Mouse (Mus musculus) cortical plate, adult 2 months (tissue): ENCODE measurements around the gene Iqcd.

ENCODE experiments used
- CTCF ChIP-seq: fragments of 200-500 bp; IDR thresholded peaks from 2 replicates; pipeline ENCODE4 v1.5.1; 2011; ENCODE audit warnings: mild to moderate bottlenecking, control low read depth, low read length; ENCODE audit not compliant: insufficient read depth; ENCODE audit errors: extremely low read depth
- POLR2A ChIP-seq: fragments of 200-500 bp; IDR thresholded peaks from 2 replicates; pipeline ENCODE4 v1.6.1; 2011; ENCODE audit warnings: mild to moderate bottlenecking, low read length, control low read depth; ENCODE audit not compliant: insufficient read depth; ENCODE audit errors: extremely low read depth

DNA sequence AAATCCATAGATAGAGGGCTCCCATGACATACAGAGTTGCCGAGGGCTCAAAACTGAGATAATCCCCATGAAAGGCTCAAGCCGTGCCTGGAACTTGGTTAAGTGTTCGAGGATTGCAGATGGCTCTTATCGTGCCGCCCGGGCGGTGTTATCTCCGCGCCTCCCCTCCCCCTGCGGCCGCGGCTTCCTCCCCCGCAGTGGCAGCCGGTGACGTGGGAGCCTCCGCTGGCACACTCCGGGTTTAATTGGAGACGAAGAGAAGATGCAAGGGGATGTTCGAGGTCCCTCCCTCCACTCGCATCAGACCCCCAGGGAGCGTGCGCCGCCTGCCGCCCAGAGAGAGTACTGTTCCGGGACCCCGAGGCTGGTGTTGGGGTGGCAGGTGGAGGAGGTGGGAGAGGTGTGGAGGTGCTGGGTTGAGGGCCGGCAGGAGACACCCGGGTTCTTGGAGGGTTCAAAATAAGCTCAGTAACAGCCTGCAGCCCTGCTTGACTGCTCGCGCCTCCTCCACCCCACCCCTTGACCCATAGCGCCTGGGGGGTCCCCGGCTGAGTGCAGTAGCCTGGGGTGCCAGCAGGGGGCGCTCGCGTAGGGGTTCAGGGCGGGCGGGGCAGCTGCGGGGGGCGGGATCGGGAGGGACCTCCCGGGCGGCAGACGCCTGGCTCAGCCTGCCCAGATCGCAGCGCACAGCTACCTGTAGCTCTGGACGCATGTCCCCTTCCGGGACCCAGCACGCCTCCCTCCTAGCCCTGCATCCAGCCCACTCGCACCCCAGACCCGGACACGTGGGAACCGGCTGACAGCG, 60.0 kb downstream of the Iqcd start, which contains the start of gene Rasal1:
- TF ChIP-seq CTCF (peak; percentile 44), POLR2A (no peak)
